Mouse (Mus musculus) olfactory bulb, adult 2 months (tissue): ENCODE data around the gene Borcs5. TPM values are rescaled to one million over a fixed set of nuclear protein-coding genes. Genes with fewer than 3 reads are reported as not detected.

ENCODE experiments used
- H3K27ac ChIP-seq: fragments of 200-500 bp; 2 replicates; pipeline ENCODE4 v1.5.1; 2012; ENCODE audit warnings: low read depth, low read length; ENCODE audit not compliant: insufficient read depth
- H3K4me1 ChIP-seq: fragments of 200-500 bp; 2 replicates; pipeline ENCODE4 v1.6.1; 2012; ENCODE audit warnings: low read length; ENCODE audit not compliant: control insufficient read depth, insufficient read depth
- H3K4me3 ChIP-seq: fragments of 200-500 bp; 2 replicates; pipeline ENCODE4 v1.5.1; 2012; ENCODE audit warnings: mild to moderate bottlenecking, low read depth, low read length, moderate library complexity; ENCODE audit not compliant: insufficient read depth
- CTCF ChIP-seq: fragments of 200-500 bp; IDR thresholded peaks from 2 replicates; pipeline ENCODE4 v1.5.1; 2012; ENCODE audit warnings: low read depth, mild to moderate bottlenecking, low read length, moderate library complexity; ENCODE audit not compliant: insufficient read depth
- POLR2A ChIP-seq: fragments of 200-500 bp; IDR thresholded peaks from 2 replicates; pipeline ENCODE4 v1.6.1; 2012; ENCODE audit warnings: mild to moderate bottlenecking, low read depth, low read length, moderate library complexity; ENCODE audit not compliant: insufficient read depth
- WGBS: fragments of 180-500 bp; shearing (Covaris S2); methylation state at CpG from one replicate; pipeline ENCODE4 v1.1.7; 2018; 5-methylcytosine and 5-hydroxymethylcytosine counted together
- polyA plus RNA-seq: library from polyadenylated mRNA; stranded (reverse); fragments of >200 nt; gene quantifications from 2 replicates; pipeline ENCODE4 v1.2.4, GENCODE M21; 2012; ENCODE audit warnings: low replicate concordance; ENCODE audit not compliant: missing spikeins, insufficient read depth, insufficient read length

The Borcs5 gene
- polyA plus RNA-seq, 1 experiment = not detected

- no peaks in the 10 kb centered on the region for H3K4me1 ChIP-seq
- no peak for TF ChIP-seq POLR2A
- H3K27ac ChIP-seq = no peak overlapping the region
- H3K4me3 ChIP-seq = no peak overlapping the region
- WGBS = 60% methylated on average over 6 of the region's 6 CpGs
Observed at GRCm38 (mm10) chr6:134684354-134684915, 45.1 kb downstream of the Borcs5 start.

DNA sequence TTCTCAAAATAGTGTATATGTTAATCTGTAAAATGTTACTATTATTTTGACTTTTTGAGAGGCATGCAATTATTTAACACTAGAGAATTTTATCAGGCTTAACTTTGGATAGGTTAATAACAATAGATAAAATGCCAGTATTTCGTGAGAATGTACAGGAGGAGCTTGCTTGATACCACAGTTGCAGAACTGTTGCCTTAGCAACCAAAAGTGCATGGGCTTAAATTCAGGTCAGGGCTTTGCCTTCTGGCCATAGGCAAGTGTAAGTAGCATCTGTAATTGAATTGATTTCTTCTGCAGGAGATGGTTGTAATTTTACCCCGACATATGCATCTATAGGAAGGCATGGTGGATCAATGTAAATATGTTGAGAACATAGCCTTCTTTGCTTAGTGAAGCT, 45.7 kb downstream of the Borcs5 start:
- Histone ChIP-seq H3K4me3 (no peak overlapping the region), H3K27ac (no peak overlapping the region), H3K4me1 (no peaks in the 10 kb centered on the region)
- 49% methylated on average over 2 of the region's 2 CpGs for WGBS
- TF ChIP-seq CTCF (no peak), POLR2A (no peak)

- H3K27ac ChIP-seq = no peak overlapping the region
- 82% methylated on average over 6 of the region's 6 CpGs for WGBS
- TF ChIP-seq POLR2A (no peak), CTCF (no peak)
- no peak overlapping the region for H3K4me3 ChIP-seq
- H3K4me1 ChIP-seq = no peaks in the 10 kb centered on the region
Observed at GRCm38 (mm10) chr6:134685515-134685914, 46.2 kb downstream of the Borcs5 start.

- Histone ChIP-seq H3K4me3 (no peak overlapping the region), H3K4me1 (peaks cover 5% of the 10 kb centered on the region), H3K27ac (no peak overlapping the region)
- TF ChIP-seq POLR2A = no peak
- no peak for TF ChIP-seq CTCF
- 93% methylated on average over 6 of the region's 6 CpGs for WGBS
Observed at GRCm38 (mm10) chr6:134694498-134694897, 55.2 kb downstream of the Borcs5 start.

DNA sequence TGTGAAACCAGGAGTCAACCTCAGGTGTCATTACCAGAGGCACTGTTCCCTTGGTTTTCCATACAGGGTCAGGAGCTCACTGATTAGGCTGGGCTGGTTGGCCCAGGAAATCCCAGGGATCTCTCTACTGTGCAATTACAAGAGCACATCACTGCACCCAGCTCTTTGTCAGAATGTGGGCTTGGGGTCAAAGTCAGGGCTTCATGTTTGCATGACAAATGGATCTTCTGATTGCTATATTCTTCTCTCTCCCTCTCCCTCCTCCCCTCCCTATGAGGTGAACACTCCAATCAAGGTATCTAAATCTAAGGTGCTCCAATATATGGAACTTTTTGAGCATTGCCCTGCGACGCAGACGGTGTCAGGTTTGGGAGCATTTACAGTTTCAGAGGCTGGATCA, 55.7 kb downstream of the Borcs5 start:
- H3K4me3 ChIP-seq = no peak overlapping the region
- 98% methylated on average over 3 of the region's 3 CpGs for WGBS
- no peak overlapping the region for H3K27ac ChIP-seq
- peaks cover 5% of the 10 kb centered on the region for H3K4me1 ChIP-seq
- TF ChIP-seq POLR2A = no peak

DNA sequence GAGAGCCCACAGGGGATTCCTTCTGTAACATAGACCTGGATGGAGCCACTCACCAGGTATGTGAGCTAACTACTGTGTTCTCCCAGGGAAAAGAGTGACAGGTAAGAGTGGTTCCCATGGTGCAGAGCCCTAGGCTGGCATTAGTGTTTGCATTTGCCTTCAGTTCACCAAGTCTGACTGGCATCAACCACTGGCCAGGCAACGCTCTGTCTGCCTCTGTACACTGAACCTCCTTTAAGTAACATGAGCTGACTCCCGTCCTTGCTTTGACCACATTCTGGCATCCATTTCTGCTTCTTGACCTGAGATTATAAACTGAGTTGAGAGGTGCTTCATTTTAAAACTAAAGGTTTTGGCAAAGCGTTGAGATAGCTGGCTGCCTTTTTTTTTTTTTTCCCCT, 56.3 kb downstream of the Borcs5 start:
- TF ChIP-seq CTCF (no peak), POLR2A (no peak)
- WGBS = 77% methylated on average over 3 of the region's 3 CpGs
- H3K27ac ChIP-seq = no peak overlapping the region
- no peak overlapping the region for H3K4me3 ChIP-seq
- H3K4me1 ChIP-seq = peaks cover 5% of the 10 kb centered on the region

DNA sequence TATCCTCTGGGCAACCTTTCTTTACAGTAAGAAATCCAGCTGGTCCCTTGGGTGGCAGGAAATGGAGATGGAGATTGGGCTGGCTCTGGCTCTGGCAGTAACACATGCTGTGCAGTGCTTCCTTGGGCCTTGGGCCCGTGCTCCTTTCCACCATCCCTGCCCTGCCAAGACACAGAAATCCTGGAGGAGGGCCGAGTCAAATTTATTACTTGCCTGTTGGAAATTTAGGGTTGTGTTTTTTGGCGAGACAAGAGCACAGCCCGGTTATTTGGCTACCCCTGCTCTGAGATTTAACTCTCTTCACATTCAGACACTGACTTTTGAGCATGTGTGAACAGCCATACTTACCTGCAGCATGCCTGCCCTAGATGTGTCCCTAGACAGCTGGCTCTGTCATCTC, 56.8 kb downstream of the Borcs5 start:
- TF ChIP-seq POLR2A (no peak), CTCF (no peak)
- no peak overlapping the region for H3K4me3 ChIP-seq
- no peak overlapping the region for H3K27ac ChIP-seq
- peaks cover 5% of the 10 kb centered on the region for H3K4me1 ChIP-seq
- WGBS = 36% methylated on average over 4 of the region's 4 CpGs

DNA sequence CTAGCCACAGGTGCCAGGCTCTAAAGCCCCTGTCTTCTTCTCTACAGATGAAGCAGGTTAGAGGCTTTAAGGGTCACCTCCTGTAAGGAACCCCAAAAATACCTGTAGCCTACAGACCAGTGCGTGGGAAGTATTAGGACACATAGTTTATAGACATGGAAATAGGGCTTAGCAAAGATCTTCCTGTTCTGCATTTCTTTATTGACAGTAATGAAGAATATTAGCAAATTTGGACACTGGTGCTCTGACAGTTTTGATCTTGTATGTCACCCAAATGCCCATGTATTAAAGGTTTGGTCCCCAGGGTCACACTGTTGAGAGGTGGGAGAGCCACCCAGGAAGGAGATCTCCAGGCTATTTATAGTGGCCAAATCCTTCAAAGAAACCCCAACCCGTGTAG, 57.2 kb downstream of the Borcs5 start:
- TF ChIP-seq CTCF (no peak), POLR2A (no peak)
- no peak overlapping the region for H3K27ac ChIP-seq
- 57% methylated on average over 2 of the region's 2 CpGs for WGBS
- peaks cover 5% of the 10 kb centered on the region for H3K4me1 ChIP-seq
- no peak overlapping the region for H3K4me3 ChIP-seq

- peaks cover 5% of the 10 kb centered on the region for H3K4me1 ChIP-seq
- no peak overlapping the region for H3K27ac ChIP-seq
- 95% methylated on average over 5 of the region's 5 CpGs for WGBS
- TF ChIP-seq CTCF (no peak), POLR2A (no peak)
- H3K4me3 ChIP-seq = no peak overlapping the region
Observed at GRCm38 (mm10) chr6:134698243-134698642, 58.9 kb downstream of the Borcs5 start.

- WGBS = 73% methylated on average over 8 of the region's 8 CpGs
- TF ChIP-seq POLR2A (no peak), CTCF (no peak)
- no peak overlapping the region for H3K27ac ChIP-seq
- peaks cover 5% of the 10 kb centered on the region for H3K4me1 ChIP-seq
- no peak overlapping the region for H3K4me3 ChIP-seq
Observed at GRCm38 (mm10) chr6:134700451-134701210, 61.3 kb downstream of the Borcs5 start.

DNA sequence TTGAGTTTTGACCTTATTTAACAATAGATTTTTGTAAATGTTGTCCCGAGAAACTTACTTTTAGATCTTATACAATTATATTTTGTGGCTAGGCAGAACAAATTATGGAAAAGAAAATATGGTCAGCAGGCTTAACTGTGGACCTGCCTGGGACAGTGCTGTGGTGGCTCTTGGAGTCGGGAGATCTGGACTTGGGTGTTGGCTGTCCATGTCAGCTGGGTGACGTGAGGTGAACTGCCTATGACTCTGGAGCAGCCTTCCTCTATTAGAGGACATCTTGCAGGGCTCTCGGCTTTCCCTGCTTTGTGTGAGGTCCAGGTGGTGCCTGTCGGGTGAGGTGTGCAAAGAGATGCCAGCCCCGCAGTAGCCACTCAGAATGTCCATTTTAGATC, 61.9 kb downstream of the Borcs5 start:
- Histone ChIP-seq H3K4me1 (peaks cover 2% of the 10 kb centered on the region), H3K27ac (no peak overlapping the region), H3K4me3 (no peak overlapping the region)
- no peak for TF ChIP-seq CTCF
- TF ChIP-seq POLR2A = no peak
- WGBS = 94% methylated on average over 6 of the region's 6 CpGs
